Mouse (Mus musculus): ENCODE data around the gene Sox5.

Sox5 gene

GRCm38 (mm10) chr6:144311754-144312153, 470.0 kb downstream of the Sox5 start:
- in situ Hi-C loops (cut with MboI; ENCODE audit: unreplicated experiment in 2 of 2), result no loop called here

GRCm38 (mm10) chr6:144309171-144309570, 472.6 kb downstream of the Sox5 start:
- in situ Hi-C loops (cut with MboI; ENCODE audit: unreplicated experiment in 2 of 2), result no loop called here

- in situ Hi-C loops (cut with MboI; ENCODE audit: unreplicated experiment in 2 of 2), result no loop called here
Observed at GRCm38 (mm10) chr6:144307551-144308149, 474.1 kb downstream of the Sox5 start.

GRCm38 (mm10) chr6:144302823-144303222, 479.0 kb downstream of the Sox5 start:
- in situ Hi-C loops (cut with MboI; ENCODE audit: unreplicated experiment in 2 of 2), result no loop called here

GRCm38 (mm10) chr6:144301082-144301481, 480.7 kb downstream of the Sox5 start:
- in situ Hi-C loops (cut with MboI; ENCODE audit: unreplicated experiment in 2 of 2), result no loop called here

- in situ Hi-C loops (cut with MboI; ENCODE audit: unreplicated experiment in 2 of 2), result no loop called here
Observed at GRCm38 (mm10) chr6:144299503-144299858, 482.3 kb downstream of the Sox5 start.

- in situ Hi-C loops (cut with MboI; ENCODE audit: unreplicated experiment in 2 of 2), result no loop called here
Observed at GRCm38 (mm10) chr6:144298641-144299502, 482.9 kb downstream of the Sox5 start.

- in situ Hi-C loops (cut with MboI; ENCODE audit: unreplicated experiment in 2 of 2), result no loop called here
Observed at GRCm38 (mm10) chr6:144297846-144298245, 483.9 kb downstream of the Sox5 start.

GRCm38 (mm10) chr6:144297131-144297530, 484.6 kb downstream of the Sox5 start:
- in situ Hi-C loops (cut with MboI; ENCODE audit: unreplicated experiment in 2 of 2), result no loop called here

GRCm38 (mm10) chr6:144291526-144291925, 490.3 kb downstream of the Sox5 start:
- in situ Hi-C loops (cut with MboI; ENCODE audit: unreplicated experiment in 2 of 2), result no loop called here

GRCm38 (mm10) chr6:144286122-144286521, 495.7 kb downstream of the Sox5 start:
- in situ Hi-C loops (cut with MboI; ENCODE audit: unreplicated experiment in 2 of 2), result no loop called here

GRCm38 (mm10) chr6:144283191-144283590, 498.6 kb downstream of the Sox5 start:
- in situ Hi-C loops (cut with MboI; ENCODE audit: unreplicated experiment in 2 of 2), result no loop called here

GRCm38 (mm10) chr6:144282756-144283155, 499.0 kb downstream of the Sox5 start:
- in situ Hi-C loops (cut with MboI; ENCODE audit: unreplicated experiment in 2 of 2), result no loop called here

- in situ Hi-C loops (cut with MboI; ENCODE audit: unreplicated experiment in 2 of 2), result no loop called here
Observed at GRCm38 (mm10) chr6:144281661-144282060, 500.1 kb downstream of the Sox5 start.

- in situ Hi-C loops (cut with MboI; ENCODE audit: unreplicated experiment in 2 of 2), result no loop called here
Observed at GRCm38 (mm10) chr6:144278505-144279053, 503.2 kb downstream of the Sox5 start.

GRCm38 (mm10) chr6:144273425-144273824, 508.4 kb downstream of the Sox5 start:
- in situ Hi-C loops (cut with MboI; ENCODE audit: unreplicated experiment in 2 of 2), result loop anchor here in 1 of 2 experiments (25.0 kb wide), 1 partner anchor 689 kb away; no protein-coding TSS in a partner anchor

- in situ Hi-C loops (cut with MboI; ENCODE audit: unreplicated experiment in 2 of 2), result loop anchor here in 1 of 2 experiments (25.0 kb wide), 1 partner anchor 691 kb away; no protein-coding TSS in a partner anchor
Observed at GRCm38 (mm10) chr6:144271326-144271725, 510.5 kb downstream of the Sox5 start.

- in situ Hi-C loops (cut with MboI; ENCODE audit: unreplicated experiment in 2 of 2), result loop anchor here in 1 of 2 experiments (25.0 kb wide), 1 partner anchor 692 kb away; no protein-coding TSS in a partner anchor
Observed at GRCm38 (mm10) chr6:144270306-144270705, 511.5 kb downstream of the Sox5 start.

- in situ Hi-C loops (cut with MboI; ENCODE audit: unreplicated experiment in 2 of 2), result loop anchor here in 1 of 2 experiments (25.0 kb wide), 1 partner anchor 693 kb away; no protein-coding TSS in a partner anchor
Observed at GRCm38 (mm10) chr6:144269666-144270065, 512.1 kb downstream of the Sox5 start.

- in situ Hi-C loops (cut with MboI; ENCODE audit: unreplicated experiment in 2 of 2), result loop anchor here in 1 of 2 experiments (25.0 kb wide), 1 partner anchor 697 kb away; no protein-coding TSS in a partner anchor
Observed at GRCm38 (mm10) chr6:144265752-144266151, 516.0 kb downstream of the Sox5 start.

- in situ Hi-C loops (cut with MboI; ENCODE audit: unreplicated experiment in 2 of 2), result loop anchor here in 1 of 2 experiments (25.0 kb wide), 1 partner anchor 697 kb away; no protein-coding TSS in a partner anchor
Observed at GRCm38 (mm10) chr6:144265004-144265403, 516.8 kb downstream of the Sox5 start.
